In genomic region chr2:125594072-125594471, GRCm38 (mm10) we compare ENCODE assay signal across 20 mouse cellular contexts. TPM values are rescaled to one million over a fixed set of nuclear protein-coding genes. Genes with fewer than 3 reads are reported as not detected.
A peak's percentile ranks its signal among the peaks of the same experiment; 100 is the strongest.
DNase-seq lines count a peak whose midpoint lies in the region; ATAC-seq and TF ChIP-seq lines count a peak whose summit lies in the region.
"Had no signal": no experiment of that assay in that cellular context is flagged by ENCODE, and none has a peak within 500 bp of the region (broad histone marks: within the 10 kb centered on the region; RNA-seq: fewer than 3 reads in every experiment).

No protein-coding gene starts in this region.

- H3K9ac ChIP-seq in hindbrain, postnatal 0 days (replicated peaks; ENCODE audit: low read length) = no peak overlapping the region
- no peak overlapping the region for H3K9ac ChIP-seq in hindbrain, embryonic 13.5 days
- no peak overlapping the region for H3K9ac ChIP-seq in liver, postnatal 0 days (replicated peaks)
- H3K9ac ChIP-seq in liver, embryonic 12.5 days = no peak overlapping the region
- H3K9ac ChIP-seq: hindbrain, embryonic 14.5 days; liver, embryonic 13.5 days; neural tube, embryonic 13.5 days had no signal

- no peaks in the 10 kb centered on the region for H3K9me3 ChIP-seq in hindbrain, postnatal 0 days (ENCODE audit: low read length)
- H3K9me3 ChIP-seq in hindbrain, embryonic 13.5 days = no peaks in the 10 kb centered on the region
- no peaks in the 10 kb centered on the region for H3K9me3 ChIP-seq in liver, postnatal 0 days (ENCODE audit: low read length)
- no peaks in the 10 kb centered on the region for H3K9me3 ChIP-seq in liver, embryonic 12.5 days (replicated peaks)
- H3K9me3 ChIP-seq: liver, embryonic 13.5 days; midbrain, embryonic 10.5 days; neural tube, embryonic 13.5 days had no signal

- 84% methylated on average over 6 of the region's 6 CpGs for whole genome bisulfite sequencing in hindbrain, postnatal 0 days
- 92% methylated on average over 6 of the region's 6 CpGs for WGBS in hindbrain, embryonic 13.5 days
- 72% methylated on average over 6 of the region's 6 CpGs for WGBS in liver, postnatal 0 days (ENCODE audit: insufficient replicate concordance)
- 84% methylated on average over 6 of the region's 6 CpGs for WGBS in liver, embryonic 12.5 days (ENCODE audit: insufficient replicate concordance)

- no peaks in the 10 kb centered on the region for H3K4me1 ChIP-seq in hindbrain, postnatal 0 days (ENCODE audit: insufficient read depth, low read length)
- H3K4me1 ChIP-seq in hindbrain, embryonic 13.5 days (replicated peaks) = no peaks in the 10 kb centered on the region
- H3K4me1 ChIP-seq in liver, postnatal 0 days (ENCODE audit: insufficient read depth) = no peaks in the 10 kb centered on the region
- H3K4me1 ChIP-seq in liver, embryonic 12.5 days = no peaks in the 10 kb centered on the region
- H3K4me1 ChIP-seq: liver, embryonic 13.5 days; midbrain, embryonic 10.5 days; neural tube, embryonic 13.5 days had no signal

- H3K4me3 ChIP-seq in hindbrain, postnatal 0 days (ENCODE audit: low read length) = no peak overlapping the region
- no peak overlapping the region for H3K4me3 ChIP-seq in hindbrain, embryonic 13.5 days
- H3K4me3 ChIP-seq in liver, postnatal 0 days (ENCODE audit: low read depth, low read length) = no peak overlapping the region
- no peak overlapping the region for H3K4me3 ChIP-seq in liver, embryonic 12.5 days
- H3K4me3 ChIP-seq: liver, embryonic 13.5 days; midbrain, embryonic 10.5 days; neural tube, embryonic 13.5 days had no signal

- peak; percentile 52 for TF ChIP-seq CTCF in hindbrain, postnatal 0 days (IDR thresholded peaks at IDR 0.05; ENCODE audit: low read depth)
- peak; percentile 24; the same call in 1 of the 2 replicates for TF ChIP-seq CTCF in liver, postnatal 0 days (IDR thresholded peaks at IDR 0.05; ENCODE audit: low read depth)
- TF ChIP-seq CTCF in Patski (IDR thresholded peaks at IDR 0.05) = peak; percentile 17

- H3K4me2 ChIP-seq in hindbrain, postnatal 0 days (ENCODE audit: low read depth, low read length) = no peak overlapping the region
- no peak overlapping the region for H3K4me2 ChIP-seq in hindbrain, embryonic 13.5 days
- no peak overlapping the region for H3K4me2 ChIP-seq in liver, postnatal 0 days (ENCODE audit: low read depth, low read length)
- no peak overlapping the region for H3K4me2 ChIP-seq in liver, embryonic 12.5 days
- H3K4me2 ChIP-seq: hindbrain, embryonic 14.5 days; liver, embryonic 13.5 days; neural tube, embryonic 13.5 days had no signal

- in situ Hi-C loops in Patski (cut with MboI; ENCODE audit: low pct_unique_long_range_greater_than_20kb) = loop anchor here (5.0 kb wide), 1 partner anchor 87 kb away; the partner anchor contains the start of genes Fbn1 and Gm9913

- ATAC-seq in hindbrain, postnatal 0 days = no peak
- no peak for ATAC-seq in hindbrain, embryonic 13.5 days (ENCODE audit: low FRiP score)
- ATAC-seq in liver, postnatal 0 days = no peak
- ATAC-seq in liver, embryonic 12.5 days = no peak
- no peak for ATAC-seq in Patski
- ATAC-seq in megakaryocyte progenitor cell, adult 5-6 weeks (replicated peaks; ENCODE audit: poor library complexity) = peak; percentile 63
- ATAC-seq: activated CD4-positive, CD25-positive, alpha-beta regulatory T cell, adult 4 months had no signal

- H3K27ac ChIP-seq in hindbrain, postnatal 0 days = no peak overlapping the region
- no peak overlapping the region for H3K27ac ChIP-seq in hindbrain, embryonic 13.5 days
- H3K27ac ChIP-seq in liver, postnatal 0 days (ENCODE audit: low read depth) = no peak overlapping the region
- no peak overlapping the region for H3K27ac ChIP-seq in liver, embryonic 12.5 days
- H3K27ac ChIP-seq: hindbrain, embryonic 14.5 days; liver, embryonic 13.5 days; midbrain, embryonic 10.5 days; neural tube, embryonic 13.5 days had no signal

- DNase-seq in hindbrain, postnatal 0 days (ENCODE audit: low spot score) = peak; percentile 10
- DNase-seq in liver, postnatal 0 days = no peak
- no peak for DNase-seq in Patski (ENCODE audit: low read depth, low spot score)
- no peak for DNase-seq in frontal cortex, postnatal 25 days (ENCODE audit: low spot score in 2 of 2)
- DNase-seq: adrenal gland, postnatal 36 days; cerebellum, adult 8-10 months; gastrocnemius, postnatal 25 days; kidney, adult 2 months; liver, embryonic 13.5 days; lung, postnatal 14 days; right cerebral cortex, postnatal 14 days; thymus, postnatal 14 days had no signal

- no peaks in the 10 kb centered on the region for H3K27me3 ChIP-seq in hindbrain, postnatal 0 days (ENCODE audit: insufficient read depth, low read length)
- H3K27me3 ChIP-seq in hindbrain, embryonic 13.5 days = no peaks in the 10 kb centered on the region
- H3K27me3 ChIP-seq in liver, postnatal 0 days (ENCODE audit: insufficient read depth, low read length) = no peaks in the 10 kb centered on the region
- no peaks in the 10 kb centered on the region for H3K27me3 ChIP-seq in liver, embryonic 12.5 days (replicated peaks)
- H3K27me3 ChIP-seq in Patski = no peaks in the 10 kb centered on the region
- H3K27me3 ChIP-seq: CH12.LX; liver, embryonic 13.5 days; neural tube, embryonic 13.5 days had no signal

- POLR2A ChIA-PET in Patski (lab: Charles Lee) = interaction anchor here (0.8 kb wide), 1 partner anchor 89 kb away, joined by 3 read pairs; the partner anchor contains the start of gene Gm9913

- no peak for TF ChIP-seq EP300 in liver, postnatal 0 days (IDR thresholded peaks at IDR 0.05; ENCODE audit: low read depth)

- no peaks in the 10 kb centered on the region; the same call in 1 of the 2 replicates for H3K36me3 ChIP-seq in hindbrain, postnatal 0 days (ENCODE audit: insufficient read depth, low read length)
- H3K36me3 ChIP-seq in hindbrain, embryonic 13.5 days = peaks cover 31% of the 10 kb centered on the region
- H3K36me3 ChIP-seq in liver, postnatal 0 days (replicated peaks; ENCODE audit: insufficient read depth, low read length) = peaks cover 57% of the 10 kb centered on the region
- peaks cover 94% of the 10 kb centered on the region for H3K36me3 ChIP-seq in liver, embryonic 12.5 days

- CTCF ChIA-PET in Patski (lab: Charles Lee) = interaction anchor here (0.9 kb wide), 1 partner anchor 330 kb away, joined by 4 read pairs; no protein-coding TSS in a partner anchor

RNA-seq across cellular contexts. Expression of gene Cep152, which starts 30.8 kb away (rescaled TPM):
- 1.5 and 2.4 TPM in 2 replicates for total RNA-seq in hindbrain, postnatal 0 days (2014; rRNA removed)
- 1.6 and 1.9 TPM in 2 replicates for polyA plus RNA-seq in hindbrain, postnatal 0 days (2015; fragmentation: Nextera tagmentation; extraction: Ambion mirVana)
- 3.4 and 3.8 TPM in 2 replicates for polyA plus RNA-seq in hindbrain, embryonic 13.5 days (2015; fragmentation: Nextera tagmentation; extraction: Ambion mirVana)
- polyA plus RNA-seq in liver, postnatal 0 days (2015; fragmentation: Nextera tagmentation; extraction: Ambion mirVana) = 1.8 and 2.4 TPM in 2 replicates
- polyA plus RNA-seq in liver, embryonic 12.5 days (2016; fragmentation: Nextera tagmentation; extraction: Ambion mirVana) = 7.0 and 7.2 TPM in 2 replicates
- 5.1 TPM for polyA plus RNA-seq in Patski (2021)
- total RNA-seq in megakaryocyte progenitor cell, adult 5-6 weeks (2015) = 6.4 and 7.1 TPM in 2 replicates
- total RNA-seq in megakaryocyte progenitor cell, adult 5-6 weeks (2017) = 19.3 and 20.6 TPM in 2 replicates
